Mouse (Mus musculus) ES-Bruce4 (cell line): ENCODE results near the gene Faap24. TPM values are rescaled to one million over a fixed set of nuclear protein-coding genes. Genes with fewer than 3 reads are reported as not detected.
A peak's percentile ranks its signal among the peaks of the same experiment; 100 is the strongest.

ENCODE experiments used
- H3K27ac ChIP-seq: 2 replicates; pipeline ENCODE4 v1.5.1; 2012; ENCODE audit warnings: low read length, inconsistent platforms; ENCODE audit not compliant: insufficient read depth
- H3K27me3 ChIP-seq: 2 replicates; pipeline ENCODE4 v1.6.1; 2012; ENCODE audit warnings: mild to moderate bottlenecking, low read length, inconsistent platforms; ENCODE audit not compliant: control insufficient read depth, poor library complexity, insufficient read depth, severe bottlenecking
- H3K36me3 ChIP-seq: 2 replicates; pipeline ENCODE4 v1.6.1; 2012; ENCODE audit warnings: inconsistent platforms, mild to moderate bottlenecking, low read length, moderate library complexity; ENCODE audit not compliant: control insufficient read depth, poor library complexity, insufficient read depth, severe bottlenecking
- H3K4me1 ChIP-seq: one replicate; pipeline ENCODE4 v1.8.1; 2011; ENCODE audit warnings: low read length; ENCODE audit not compliant: control insufficient read depth, insufficient read depth
- H3K4me3 ChIP-seq: 2 replicates; pipeline ENCODE4 v1.5.1; 2011; ENCODE audit warnings: low read depth, mild to moderate bottlenecking, low read length
- H3K9ac ChIP-seq: 2 replicates; pipeline ENCODE4 v1.6.1; 2012; ENCODE audit warnings: low read depth, mild to moderate bottlenecking, inconsistent platforms; ENCODE audit not compliant: poor library complexity, severe bottlenecking
- H3K9me3 ChIP-seq: replicated peaks from 2 replicates; pipeline ENCODE4 v1.6.1; 2012; ENCODE audit warnings: mild to moderate bottlenecking, low read length, inconsistent platforms; ENCODE audit not compliant: control insufficient read depth, poor library complexity, insufficient read depth, severe bottlenecking
- CTCF ChIP-seq: IDR thresholded peaks from one replicate; pipeline ENCODE4 v1.8.1; 2011; ENCODE audit warnings: low read depth, low read length
- EP300 ChIP-seq: IDR thresholded peaks from 2 replicates; pipeline ENCODE4 v1.6.1; 2011; ENCODE audit warnings: low read depth, low read length; ENCODE audit not compliant: insufficient read depth
- POLR2A ChIP-seq: IDR thresholded peaks from one replicate; pipeline ENCODE4 v1.8.1; 2011; ENCODE audit warnings: low read length; ENCODE audit not compliant: insufficient read depth
- polyA plus RNA-seq: library from polyadenylated mRNA; stranded (reverse); fragments of >200 nt; gene quantifications from 2 replicates; pipeline ENCODE4 v1.2.4, GENCODE M21; 2011; ENCODE audit warnings: low read depth; ENCODE audit not compliant: missing spikeins, insufficient read depth, insufficient read length

Gene Faap24
- polyA plus RNA-seq, 1 experiment = 9.1 TPM

GRCm38 (mm10) chr7:35415801-35416653 is 19.4 kb upstream of the Faap24 start:
- TF ChIP-seq CTCF = no peak
- no peak for TF ChIP-seq EP300
- TF ChIP-seq POLR2A = no peak
- H3K4me3 ChIP-seq = no peak overlapping the region
- H3K27me3 ChIP-seq = no peaks in the 10 kb centered on the region
- H3K4me1 ChIP-seq = peaks cover 4% of the 10 kb centered on the region
- no peaks in the 10 kb centered on the region for H3K9me3 ChIP-seq
- no peak overlapping the region for H3K27ac ChIP-seq
- no peak overlapping the region for H3K9ac ChIP-seq
- H3K36me3 ChIP-seq = peaks cover 2% of the 10 kb centered on the region; the same call in 1 of the 2 replicates

GRCm38 (mm10) chr7:35415226-35415625 is 18.6 kb upstream of the Faap24 start:
- TF ChIP-seq EP300 = no peak
- no peak for TF ChIP-seq POLR2A
- no peak for TF ChIP-seq CTCF

GRCm38 (mm10) chr7:35401169-35401568 is 4.5 kb upstream of the Faap24 start:
- Histone ChIP-seq H3K4me1 (no peaks in the 10 kb centered on the region), H3K27me3 (no peaks in the 10 kb centered on the region), H3K27ac (no peak overlapping the region), H3K9ac (no peak overlapping the region), H3K36me3 (peaks cover 2% of the 10 kb centered on the region; the same call in 1 of the 2 replicates), H3K4me3 (no peak overlapping the region), H3K9me3 (no peaks in the 10 kb centered on the region)
- TF ChIP-seq POLR2A (no peak), CTCF (no peak), EP300 (no peak)

More at GRCm38 (mm10) chr7:35415226-35415625, 18.6 kb upstream of the Faap24 start:
- no peaks in the 10 kb centered on the region for H3K27me3 ChIP-seq
- peaks cover 4% of the 10 kb centered on the region for H3K4me1 ChIP-seq
- H3K9me3 ChIP-seq = no peaks in the 10 kb centered on the region
- no peak overlapping the region for H3K9ac ChIP-seq
- H3K27ac ChIP-seq = no peak overlapping the region
- H3K36me3 ChIP-seq = peaks cover 2% of the 10 kb centered on the region; the same call in 1 of the 2 replicates
- H3K4me3 ChIP-seq = no peak overlapping the region

- Histone ChIP-seq H3K9ac (peak overlapping the region; percentile 74), H3K9me3 (no peaks in the 10 kb centered on the region), H3K4me1 (no peaks in the 10 kb centered on the region), H3K36me3 (no peaks in the 10 kb centered on the region), H3K27ac (no peak overlapping the region), H3K27me3 (no peaks in the 10 kb centered on the region), H3K4me3 (peak overlapping the region; percentile 100)
- TF ChIP-seq CTCF (no peak), POLR2A (no peak), EP300 (no peak)
These were observed 741 bp downstream of the Faap24 start for GRCm38 (mm10) chr7:35395734-35396456.

- Histone ChIP-seq H3K9me3 (no peaks in the 10 kb centered on the region), H3K36me3 (no peaks in the 10 kb centered on the region)
- TF ChIP-seq POLR2A (no peak), CTCF (no peak), EP300 (no peak)
These were observed 3.7 kb downstream of the Faap24 start for GRCm38 (mm10) chr7:35392935-35393334.

GRCm38 (mm10) chr7:35388694-35389093 is 7.9 kb downstream of the Faap24 start:
- H3K27me3 ChIP-seq = no peaks in the 10 kb centered on the region
- H3K27ac ChIP-seq = no peak overlapping the region
- H3K9ac ChIP-seq = no peak overlapping the region
- H3K9me3 ChIP-seq = no peaks in the 10 kb centered on the region
- peaks cover 4% of the 10 kb centered on the region for H3K4me1 ChIP-seq
- TF ChIP-seq POLR2A (no peak), CTCF (no peak), EP300 (0 out of 2 replicates have a peak, but pooled peaks have one; percentile 37)
- H3K36me3 ChIP-seq = no peaks in the 10 kb centered on the region
- no peak overlapping the region for H3K4me3 ChIP-seq

More at GRCm38 (mm10) chr7:35392935-35393334, 3.7 kb downstream of the Faap24 start:
- Histone ChIP-seq H3K27me3 (no peaks in the 10 kb centered on the region), H3K27ac (no peak overlapping the region), H3K9ac (no peak overlapping the region), H3K4me3 (no peak overlapping the region), H3K4me1 (peaks cover 4% of the 10 kb centered on the region)
